Mouse (Mus musculus) hindbrain, embryonic 15.5 days (tissue): ENCODE results near the gene Hist1h4k. TPM values are rescaled to one million over a fixed set of nuclear protein-coding genes. Genes with fewer than 3 reads are reported as not detected.
"Not testable (repeated sequence)": the region's sequence is repeated elsewhere in the genome, so short reads cannot be mapped to it uniquely, and the experiment has no call there.

Experiments used
- ATAC-seq: fragments of 200-750 bp; cut with Nextera tagmentation; 2 replicates; pipeline ENCODE4 v1.8.0; 2017; ENCODE audit warnings: low read depth, moderate number of reproducible peaks, moderate TSS enrichment; ENCODE audit not compliant: low FRiP score
- H3K27ac ChIP-seq: fragments of 300-500 bp; sonication (generic); replicated peaks from 2 replicates; pipeline ENCODE4 v1.5.1; 2015; ENCODE audit warnings: mild to moderate bottlenecking, inconsistent platforms
- H3K27me3 ChIP-seq: fragments of 300-500 bp; sonication (generic); 2 replicates; pipeline ENCODE4 v1.6.1; 2015; ENCODE audit warnings: control low read depth, inconsistent platforms
- H3K36me3 ChIP-seq: fragments of 300-500 bp; sonication (generic); 2 replicates; pipeline ENCODE4 v1.6.1; 2015; ENCODE audit warnings: control low read depth, inconsistent platforms
- H3K4me1 ChIP-seq: fragments of 300-500 bp; sonication (generic); replicated peaks from 2 replicates; pipeline ENCODE4 v1.6.1; 2015; ENCODE audit warnings: control low read depth, inconsistent platforms
- H3K4me2 ChIP-seq: fragments of 300-500 bp; sonication (generic); 2 replicates; pipeline ENCODE4 v1.6.1; 2015; ENCODE audit warnings: moderate library complexity, mild to moderate bottlenecking, inconsistent platforms
- H3K4me3 ChIP-seq: fragments of 300-500 bp; sonication (generic); 2 replicates; pipeline ENCODE4 v1.5.1; 2015; ENCODE audit warnings: mild to moderate bottlenecking, inconsistent platforms
- H3K9ac ChIP-seq: fragments of 300-500 bp; sonication (generic); 2 replicates; pipeline ENCODE4 v1.6.1; 2015; ENCODE audit warnings: inconsistent platforms
- H3K9me3 ChIP-seq: fragments of 300-500 bp; sonication (generic); 2 replicates; pipeline ENCODE4 v1.6.1; 2016; ENCODE audit warnings: control low read depth, inconsistent platforms
- WGBS: fragments of 180-500 bp; shearing (Covaris S2); methylation state at CpG from one replicate; pipeline ENCODE4 v1.1.7; 2015; 5-methylcytosine and 5-hydroxymethylcytosine counted together
- polyA plus RNA-seq: library from polyadenylated mRNA; unstranded; fragments of >200 nt; fragmentation: Nextera tagmentation; extraction: Ambion mirVana; gene quantifications from 2 replicates; pipeline ENCODE4 v1.2.1, GENCODE M21; 2015

Gene Hist1h4k
- polyA plus RNA-seq, 1 experiment from 2014 or later, result 1.5 TPM

DNA sequence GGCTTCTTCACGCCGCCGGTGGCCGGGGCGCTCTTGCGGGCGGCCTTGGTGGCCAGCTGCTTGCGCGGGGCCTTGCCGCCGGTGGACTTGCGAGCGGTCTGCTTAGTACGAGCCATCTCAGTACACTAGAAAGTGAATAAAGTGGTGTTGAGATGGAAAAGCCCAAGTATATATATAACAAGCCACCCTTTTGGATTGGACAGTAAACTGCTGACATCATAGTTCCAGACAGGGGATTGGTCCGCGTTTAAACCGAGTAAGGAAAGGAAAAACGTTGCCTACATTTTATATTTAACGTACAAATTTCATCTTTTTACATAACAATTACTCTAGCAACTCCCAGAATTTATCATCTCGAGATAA is 32.9 kb upstream of the Hist1h4k start, which contains the start of gene Hist1h3i:
TSS of gene Hist1h3i (minus strand) at position 116 of the 363 bp plus-strand sequence.
- Histone ChIP-seq H3K27ac (peak within 1 kb of the TSS; percentile 72), H3K27me3 (peaks cover 6% of the 10 kb centered on the region; the same call in 1 of the 2 replicates), H3K4me2 (peak within 1 kb of the TSS; percentile 85), H3K36me3 (no peaks in the 10 kb centered on the region), H3K9me3 (no peaks in the 10 kb centered on the region), H3K4me3 (peak within 1 kb of the TSS; percentile 41), H3K4me1 (peaks cover 49% of the 10 kb centered on the region), H3K9ac (peak within 1 kb of the TSS; percentile 48)
- WGBS, result 0% methylated on average over 17 of the region's 20 CpGs
- peak; percentile 82 for ATAC-seq

DNA sequence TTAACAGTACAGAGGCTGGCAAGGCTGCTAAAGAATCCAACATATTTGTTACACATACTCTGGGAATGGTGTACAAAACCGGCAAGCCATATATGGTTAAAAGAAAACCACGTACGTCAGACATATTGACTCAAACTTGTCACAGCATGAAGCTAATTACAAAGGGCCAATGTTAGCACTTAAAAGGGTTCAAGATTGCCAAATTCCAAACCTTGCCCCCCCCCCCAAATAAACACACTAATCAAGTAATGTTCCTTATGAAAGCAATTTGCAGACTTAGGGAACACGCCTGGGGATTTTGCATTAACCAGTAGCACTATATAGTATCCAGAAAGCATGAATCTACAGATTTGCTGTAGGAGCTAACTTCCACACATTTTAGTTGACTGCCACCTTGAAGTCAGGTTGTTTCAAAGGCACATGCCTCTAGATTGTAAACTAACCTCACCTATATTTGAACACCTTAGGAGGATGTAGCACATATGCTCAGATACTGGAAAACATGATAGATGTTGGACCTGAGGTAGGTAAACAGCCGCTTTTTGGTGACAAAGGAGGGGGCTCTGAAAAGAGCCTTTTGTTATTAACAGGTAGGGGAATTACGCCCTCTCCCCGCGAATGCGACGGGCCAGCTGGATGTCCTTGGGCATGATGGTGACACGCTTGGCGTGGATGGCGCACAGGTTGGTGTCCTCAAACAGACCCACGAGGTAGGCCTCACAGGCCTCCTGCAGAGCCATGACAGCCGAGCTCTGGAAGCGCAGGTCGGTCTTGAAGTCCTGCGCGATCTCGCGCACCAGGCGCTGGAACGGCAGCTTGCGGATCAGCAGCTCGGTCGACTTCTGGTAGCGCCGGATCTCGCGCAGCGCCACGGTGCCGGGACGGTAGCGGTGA is 32.3 kb upstream of the Hist1h4k start:
- Histone ChIP-seq H3K27ac (peak overlapping the region; percentile 72), H3K9ac (peak overlapping the region; percentile 48), H3K4me3 (peak overlapping the region; percentile 41), H3K4me2 (peak overlapping the region; percentile 85), H3K4me1 (peaks cover 45% of the 10 kb centered on the region)
- not testable (repeated sequence) for H3K27me3 ChIP-seq, H3K36me3 ChIP-seq, ATAC-seq, H3K9me3 ChIP-seq
- under 1% methylated on average over 14 of the region's 35 CpGs for WGBS

DNA sequence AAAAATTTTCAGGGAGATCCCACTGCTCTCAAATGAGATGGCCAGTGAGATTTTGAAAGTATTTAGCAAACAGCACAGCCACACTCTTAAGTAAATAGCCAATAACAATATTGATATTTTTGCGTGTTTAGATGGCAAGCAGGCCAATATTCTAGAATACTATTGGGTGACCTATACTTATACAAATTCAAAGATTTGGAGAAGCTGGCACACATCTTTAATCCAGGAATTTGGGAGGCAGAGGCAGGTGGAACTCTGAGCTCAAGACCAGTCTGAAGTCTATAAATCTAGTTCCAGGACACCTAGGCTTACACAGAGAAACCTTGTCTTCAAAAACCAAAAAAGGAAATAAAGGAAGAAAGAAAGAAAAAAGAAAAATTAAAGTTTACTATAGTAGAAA is 31.3 kb upstream of the Hist1h4k start:
- Histone ChIP-seq H3K4me1 (peaks cover 45% of the 10 kb centered on the region), H3K4me3 (no peak overlapping the region)

GRCm38 (mm10) chr13:21781021-21781555 is 30.8 kb upstream of the Hist1h4k start:
- Histone ChIP-seq H3K27me3 (peaks cover 6% of the 10 kb centered on the region; the same call in 1 of the 2 replicates), H3K36me3 (no peaks in the 10 kb centered on the region), H3K27ac (no peak overlapping the region), H3K9me3 (no peaks in the 10 kb centered on the region), H3K4me1 (peaks cover 42% of the 10 kb centered on the region), H3K4me3 (peak overlapping the region; percentile 47; the same call in 1 of the 2 replicates), H3K9ac (no peak overlapping the region), H3K4me2 (peak overlapping the region; percentile 86)
- no peak for ATAC-seq
- 51% methylated on average over 6 of the region's 6 CpGs for WGBS

More for the DNA sequence above, 31.3 kb upstream of the Hist1h4k start:
- H3K27ac ChIP-seq, result no peak overlapping the region
- no peak for ATAC-seq
- 91% methylated on average over 1 of the region's 1 CpGs for WGBS
- peaks cover 6% of the 10 kb centered on the region; the same call in 1 of the 2 replicates for H3K27me3 ChIP-seq
- no peaks in the 10 kb centered on the region for H3K36me3 ChIP-seq
- H3K4me2 ChIP-seq, result no peak overlapping the region
- H3K9me3 ChIP-seq, result no peaks in the 10 kb centered on the region
- no peak overlapping the region for H3K9ac ChIP-seq

DNA sequence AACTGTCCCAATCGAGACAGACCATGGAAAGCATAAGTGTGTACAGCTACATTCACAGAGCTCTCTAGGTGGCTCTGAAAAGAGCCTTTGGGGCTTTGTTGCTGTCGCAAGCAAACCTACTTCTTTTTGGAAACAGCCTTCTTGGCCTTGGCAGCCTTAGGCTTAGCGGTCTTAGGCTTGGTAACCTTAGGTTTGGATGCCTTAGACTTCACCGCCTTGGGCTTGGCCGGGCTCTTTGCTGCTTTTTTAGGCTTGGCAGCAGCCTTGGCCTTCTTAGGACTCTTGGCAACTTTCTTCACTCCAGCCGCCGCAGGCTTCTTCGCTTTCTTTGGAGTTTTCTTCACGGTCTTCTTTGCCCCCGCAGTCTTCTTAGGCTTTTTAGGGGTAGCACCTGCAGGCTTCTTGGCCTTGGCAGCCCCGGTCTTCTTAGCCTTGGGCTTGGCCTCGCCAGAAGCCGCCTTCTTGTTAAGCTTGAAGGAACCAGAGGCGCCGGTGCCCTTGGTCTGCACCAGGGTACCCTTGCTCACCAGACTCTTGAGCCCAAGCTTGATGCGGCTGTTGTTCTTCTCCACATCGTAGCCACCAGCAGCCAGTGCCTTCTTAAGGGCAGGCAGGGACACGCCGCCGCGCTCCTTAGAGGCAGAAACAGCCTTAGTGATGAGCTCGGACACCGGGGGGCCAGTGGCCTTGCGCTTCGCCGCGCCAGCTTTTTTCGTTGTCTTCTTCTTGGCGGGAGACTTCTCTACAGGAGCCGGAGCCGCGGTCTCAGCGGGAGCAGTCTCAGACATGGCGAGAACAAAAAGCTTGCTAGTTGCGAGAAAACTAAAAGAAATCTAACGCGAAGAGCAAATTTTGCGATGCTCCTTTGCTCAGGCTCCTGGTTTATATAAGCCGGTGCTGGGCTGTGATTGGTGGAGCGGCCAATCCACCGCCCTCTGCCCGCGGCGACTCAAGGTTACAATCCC is 29.7 kb upstream of the Hist1h4k start, which contains the start of gene Hist1h1b:
TSS of gene Hist1h1b (minus strand) at position 859 of the 965 bp plus-strand sequence.
- peak within 1 kb of the TSS; percentile 69 for H3K27ac ChIP-seq
- H3K4me3 ChIP-seq, result peak within 1 kb of the TSS; percentile 47
- no peaks in the 10 kb centered on the region for H3K36me3 ChIP-seq
- peaks cover 36% of the 10 kb centered on the region for H3K4me1 ChIP-seq
- under 1% methylated on average over 44 of the region's 44 CpGs for WGBS
- peaks cover 6% of the 10 kb centered on the region; the same call in 1 of the 2 replicates for H3K27me3 ChIP-seq
- no peaks in the 10 kb centered on the region for H3K9me3 ChIP-seq
- 0 out of 2 replicates have a peak, but pooled peaks have one; percentile 1 for ATAC-seq
- peak within 1 kb of the TSS; percentile 55 for H3K9ac ChIP-seq
- peak within 1 kb of the TSS; percentile 86 for H3K4me2 ChIP-seq

GRCm38 (mm10) chr13:21778814-21779766 is 28.8 kb upstream of the Hist1h4k start:
- Histone ChIP-seq H3K9ac (peak overlapping the region; percentile 55), H3K4me1 (peaks cover 36% of the 10 kb centered on the region), H3K27me3 (peaks cover 6% of the 10 kb centered on the region; the same call in 1 of the 2 replicates), H3K4me3 (peak overlapping the region; percentile 47), H3K27ac (peak overlapping the region; percentile 69), H3K4me2 (peak overlapping the region; percentile 86), H3K36me3 (no peaks in the 10 kb centered on the region), H3K9me3 (no peaks in the 10 kb centered on the region)
- 5% methylated on average over 33 of the region's 33 CpGs for WGBS
- ATAC-seq, result peak; percentile 96

- ATAC-seq, result no peak
- no peak overlapping the region for H3K27ac ChIP-seq
- no peak overlapping the region for H3K9ac ChIP-seq
- no peaks in the 10 kb centered on the region for H3K36me3 ChIP-seq
- peaks cover 19% of the 10 kb centered on the region for H3K4me1 ChIP-seq
- no peak overlapping the region for H3K4me3 ChIP-seq
- no peaks in the 10 kb centered on the region for H3K9me3 ChIP-seq
- no peaks in the 10 kb centered on the region for H3K27me3 ChIP-seq
- H3K4me2 ChIP-seq, result no peak overlapping the region
- 71% methylated on average over 1 of the region's 1 CpGs for WGBS
Observed at GRCm38 (mm10) chr13:21755707-21756106, 5.4 kb upstream of the Hist1h4k start.

DNA sequence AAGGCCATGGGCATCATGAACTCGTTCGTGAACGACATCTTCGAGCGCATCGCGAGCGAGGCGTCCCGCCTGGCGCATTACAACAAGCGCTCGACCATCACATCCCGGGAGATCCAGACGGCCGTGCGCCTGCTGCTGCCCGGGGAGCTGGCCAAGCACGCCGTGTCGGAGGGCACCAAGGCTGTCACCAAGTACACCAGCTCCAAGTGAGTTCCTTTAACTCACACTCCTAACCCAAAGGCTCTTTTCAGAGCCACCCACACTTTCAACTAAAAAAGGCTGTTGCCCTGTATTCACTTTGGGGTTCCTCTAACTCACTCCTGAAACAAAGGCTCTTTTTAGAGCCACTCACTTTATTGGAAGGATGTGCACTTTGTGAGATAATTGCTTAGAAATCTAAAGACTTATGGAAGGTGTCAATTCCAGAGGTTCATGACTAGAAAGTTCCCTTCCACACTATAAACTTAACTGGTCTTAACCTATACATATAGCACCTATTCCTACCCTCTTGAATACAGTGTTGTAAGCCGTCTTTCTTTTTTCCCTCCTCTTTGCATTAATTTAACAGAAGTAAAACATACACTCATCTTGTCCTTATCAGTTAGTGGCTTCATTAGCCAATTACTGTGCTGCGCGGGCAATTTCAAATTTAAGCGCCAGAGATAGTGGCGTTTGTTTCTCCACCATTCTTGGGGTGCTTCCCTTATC is 4.1 kb upstream of the Hist1h4k start:
- H3K27me3 ChIP-seq, ATAC-seq, H3K36me3 ChIP-seq, H3K9me3 ChIP-seq: not testable (repeated sequence)
- WGBS, result under 1% methylated on average over 24 of the region's 26 CpGs
- H3K4me3 ChIP-seq, result peak overlapping the region; percentile 47
- peaks cover 21% of the 10 kb centered on the region for H3K4me1 ChIP-seq
- peak overlapping the region; percentile 94 for H3K27ac ChIP-seq
- peak overlapping the region; percentile 37 for H3K9ac ChIP-seq
- H3K4me2 ChIP-seq, result peak overlapping the region; percentile 88

DNA sequence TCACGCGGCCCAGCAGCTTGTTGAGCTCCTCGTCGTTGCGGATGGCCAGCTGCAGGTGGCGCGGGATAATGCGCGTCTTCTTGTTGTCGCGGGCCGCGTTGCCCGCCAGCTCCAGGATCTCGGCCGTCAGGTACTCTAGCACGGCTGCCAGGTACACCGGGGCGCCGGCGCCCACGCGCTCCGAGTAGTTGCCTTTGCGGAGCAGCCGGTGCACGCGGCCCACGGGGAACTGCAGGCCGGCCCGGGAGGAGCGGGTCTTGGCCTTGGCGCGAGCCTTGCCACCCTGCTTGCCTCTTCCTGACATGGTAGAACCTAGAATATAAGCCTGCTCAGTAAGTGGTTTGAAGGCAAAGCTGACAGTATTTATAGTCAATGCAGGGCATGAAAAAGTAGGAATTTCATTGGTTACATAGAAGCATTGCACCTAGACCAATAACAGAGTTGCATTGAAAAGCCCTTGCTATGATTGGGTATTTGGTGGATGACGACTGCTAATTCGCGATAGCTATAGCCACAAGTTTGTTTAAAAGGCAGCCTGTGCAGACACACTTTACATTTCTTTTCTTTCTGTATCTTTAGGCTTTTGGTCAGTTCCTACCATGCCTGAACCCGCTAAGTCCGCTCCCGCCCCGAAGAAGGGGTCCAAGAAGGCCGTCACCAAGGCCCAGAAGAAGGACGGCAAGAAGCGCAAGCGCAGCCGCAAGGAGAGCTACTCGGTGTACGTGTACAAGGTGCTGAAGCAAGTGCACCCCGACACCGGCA is 3.4 kb upstream of the Hist1h4k start, which contains the start of the genes Hist1h2ak and Hist1h2bn:
TSS of gene Hist1h2ak (minus strand) at position 304 of the 762 bp plus-strand sequence.
TSS of gene Hist1h2bn (plus strand) at position 600 of the 762 bp plus-strand sequence.
- Histone ChIP-seq H3K4me1 (peaks cover 28% of the 10 kb centered on the region), H3K4me2 (peak within 1 kb of the TSS; percentile 88), H3K4me3 (peak within 1 kb of the TSS; percentile 47), H3K9ac (peak within 1 kb of the TSS; percentile 60), H3K27ac (peak within 1 kb of the TSS; percentile 94)
- whole genome bisulfite sequencing, result under 1% methylated on average over 39 of the region's 50 CpGs
- not testable (repeated sequence) for H3K9me3 ChIP-seq, H3K36me3 ChIP-seq, H3K27me3 ChIP-seq
- ATAC-seq, result peak; percentile 97
